Mouse (Mus musculus) adrenal gland, postnatal 14 days (tissue): Measurements from ENCODE around the gene Abhd12b. TPM values are rescaled to one million over a fixed set of nuclear protein-coding genes. Genes with fewer than 3 reads are reported as not detected.

Source experiments
- DNase-seq: peaks from one replicate; pipeline ENCODE4 v3.0.0; 2021; ENCODE audit warnings: mixed read lengths
- long read RNA-seq, 2 experiments: library from polyadenylated mRNA; stranded (forward); transcript quantifications; one replicate each; pipeline ENCODE4 v2.0.0; 2021
- total RNA-seq: library from RNA; stranded (reverse); gene quantifications from 2 replicates; pipeline ENCODE4 v1.2.3, GENCODE M21; 2021

The Abhd12b gene
- not detected in 2 replicates for total RNA-seq
- long read RNA-seq, experiment 1, result 0 reads
- long read RNA-seq, experiment 2, result 0 reads

DNA sequence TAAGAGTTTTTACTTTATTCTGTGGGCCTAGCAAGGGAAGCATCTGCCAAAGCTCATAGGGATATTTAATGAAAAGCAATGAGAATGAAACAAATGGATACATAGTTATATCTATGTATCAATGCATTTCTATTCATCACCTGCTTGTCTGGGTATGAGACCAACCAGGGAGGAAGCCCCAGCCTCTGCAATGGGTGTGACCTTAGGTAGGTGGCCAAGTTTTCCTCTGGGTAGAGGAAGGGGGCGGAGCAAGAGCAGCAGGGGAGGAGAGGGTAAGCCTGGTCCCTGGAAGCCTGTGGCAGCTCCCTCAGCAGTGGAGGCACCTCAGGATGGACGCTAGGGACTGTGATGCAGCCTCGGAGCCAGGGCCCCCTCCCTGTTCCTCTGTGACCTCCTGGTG is at the start of gene Abhd12b:
Abhd12b (plus strand) TSS at position 301 of the 400 bp plus-strand sequence.
- DNase-seq, result no peak

DNA sequence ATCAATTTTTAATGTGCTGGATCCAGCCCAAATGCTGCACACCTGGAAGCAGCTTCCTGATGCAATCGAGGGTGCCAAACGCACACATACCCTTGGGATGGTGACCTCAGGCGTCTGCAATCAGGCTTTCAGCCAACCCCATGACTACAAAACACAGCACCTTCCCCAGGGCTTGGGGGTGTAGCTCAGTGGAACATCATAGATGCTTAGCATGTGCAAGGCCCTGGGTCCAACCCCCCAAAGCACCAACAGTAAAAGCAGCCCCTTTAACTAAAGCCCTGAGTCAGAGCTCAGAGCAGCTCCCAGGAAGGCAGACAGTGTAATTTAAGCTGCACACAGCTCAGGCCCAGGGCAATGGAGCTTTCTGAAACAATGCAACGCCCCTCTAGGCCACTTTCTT is 49.7 kb upstream of the Abhd12b start:
- DNase-seq, result no peak

- DNase-seq, result no peak
These were observed 49.0 kb upstream of the Abhd12b start for GRCm38 (mm10) chr12:70104776-70105420.

DNA sequence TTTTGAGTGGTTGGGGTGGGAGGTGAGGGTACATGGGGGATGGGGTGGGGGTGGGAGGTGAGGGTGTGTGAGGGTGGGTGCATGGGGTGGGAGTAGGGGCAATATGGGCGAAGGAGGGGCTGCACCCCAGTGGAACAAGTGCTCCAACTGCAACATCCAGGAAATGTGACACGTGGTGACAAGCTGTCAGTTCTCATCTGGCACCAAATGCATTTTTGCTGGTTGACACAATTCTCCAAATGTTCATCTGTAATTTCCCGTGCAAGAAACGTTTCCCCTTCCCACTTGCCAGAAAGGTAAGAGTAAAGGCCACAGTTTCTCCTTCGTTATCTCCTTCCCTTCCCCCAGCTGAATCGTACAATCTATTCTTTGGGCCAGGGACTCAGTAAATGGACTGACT is 48.1 kb upstream of the Abhd12b start:
- no peak for DNase-seq

GRCm38 (mm10) chr12:70106508-70106907 is 47.4 kb upstream of the Abhd12b start:
- no peak for DNase-seq

DNA sequence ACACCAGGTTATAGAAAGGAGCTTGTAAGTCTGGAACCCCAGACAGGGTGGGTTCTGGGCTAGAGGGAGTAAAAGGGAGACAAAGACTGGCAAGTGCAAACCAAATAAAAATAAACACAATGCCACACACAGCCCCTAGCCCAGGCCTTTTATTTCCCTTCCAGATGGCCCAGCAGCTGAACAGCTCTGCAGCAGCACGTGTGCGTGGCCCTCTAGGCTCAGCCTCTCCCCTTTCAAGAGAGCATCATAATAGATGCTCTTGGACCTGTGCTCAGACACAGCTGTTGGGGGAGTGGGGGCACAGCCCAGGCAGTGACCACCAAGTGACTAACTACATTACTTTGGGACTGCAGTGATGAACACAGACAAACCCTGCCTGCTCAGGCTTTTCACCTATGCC is 45.8 kb upstream of the Abhd12b start:
- no peak for DNase-seq

GRCm38 (mm10) chr12:70109921-70110320 is 44.0 kb upstream of the Abhd12b start:
- peak; percentile 56 for DNase-seq

- DNase-seq, result no peak
These were observed 43.4 kb upstream of the Abhd12b start for GRCm38 (mm10) chr12:70110375-70111116.

DNA sequence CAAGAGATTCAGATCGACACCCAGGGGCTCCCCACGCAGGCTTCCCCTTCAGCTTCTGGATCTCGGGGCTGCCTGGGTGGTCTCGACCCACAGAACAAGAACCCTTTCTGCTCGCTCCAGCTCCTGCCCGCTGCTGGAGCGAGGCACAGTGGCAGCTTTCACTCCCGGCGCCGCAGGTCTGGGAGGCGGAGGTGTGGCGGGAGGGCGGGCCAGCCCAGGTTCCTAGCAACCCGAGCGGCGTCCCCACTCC is 42.9 kb upstream of the Abhd12b start:
- peak; percentile 64 for DNase-seq

GRCm38 (mm10) chr12:70111367-70112089 is 42.4 kb upstream of the Abhd12b start:
- peak; percentile 90 for DNase-seq

GRCm38 (mm10) chr12:70112090-70112383 is 41.9 kb upstream of the Abhd12b start:
- DNase-seq, result no peak

- no peak for DNase-seq
These were observed 40.6 kb upstream of the Abhd12b start, which contains the start of gene Nin for GRCm38 (mm10) chr12:70113351-70113750. Gene Nin, minus strand, starts transcription at chr12:70113717.

- peak; percentile 64 for DNase-seq
These were observed 36.8 kb upstream of the Abhd12b start for GRCm38 (mm10) chr12:70117146-70117545.

- no peak for DNase-seq
These were observed 35.1 kb upstream of the Abhd12b start for GRCm38 (mm10) chr12:70118721-70119345.

DNA sequence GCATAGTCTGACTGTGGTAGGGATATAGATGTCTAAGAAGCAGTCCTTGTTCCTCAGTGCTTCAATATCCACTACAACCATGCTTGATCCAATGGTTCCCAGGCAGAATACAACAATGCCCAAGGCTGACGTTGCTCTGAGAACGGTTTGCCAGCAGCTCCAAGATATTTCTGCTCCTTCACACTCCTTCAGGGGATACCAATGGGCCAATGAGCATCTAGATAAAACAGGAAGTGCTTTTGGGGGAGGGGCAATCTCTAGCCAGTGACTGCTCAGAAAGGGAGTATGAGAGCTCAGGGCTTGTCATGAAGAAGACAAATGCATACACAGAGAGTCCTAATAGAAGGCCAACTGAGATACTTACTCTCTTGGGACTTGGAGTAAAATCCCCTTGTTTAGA is 34.4 kb upstream of the Abhd12b start:
- no peak for DNase-seq

DNA sequence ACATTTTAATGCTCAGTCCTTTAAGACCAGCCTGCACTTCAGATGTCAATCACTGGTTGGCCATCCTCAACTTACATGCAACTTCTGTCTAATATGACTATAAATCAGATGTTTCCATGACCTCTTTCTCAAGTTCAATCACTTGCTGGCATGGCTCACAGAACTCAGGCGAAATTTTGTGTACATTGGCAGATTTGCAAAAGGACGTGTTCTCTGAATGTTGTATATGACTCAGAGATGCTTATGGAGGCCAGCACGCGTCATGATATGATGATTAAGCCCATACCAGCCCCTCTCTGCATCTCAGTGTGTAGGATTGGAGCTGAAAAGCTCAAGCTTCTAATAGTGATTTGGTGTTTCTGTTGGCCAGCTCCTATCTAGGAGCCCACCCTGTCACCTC is 27.3 kb upstream of the Abhd12b start:
- no peak for DNase-seq

DNA sequence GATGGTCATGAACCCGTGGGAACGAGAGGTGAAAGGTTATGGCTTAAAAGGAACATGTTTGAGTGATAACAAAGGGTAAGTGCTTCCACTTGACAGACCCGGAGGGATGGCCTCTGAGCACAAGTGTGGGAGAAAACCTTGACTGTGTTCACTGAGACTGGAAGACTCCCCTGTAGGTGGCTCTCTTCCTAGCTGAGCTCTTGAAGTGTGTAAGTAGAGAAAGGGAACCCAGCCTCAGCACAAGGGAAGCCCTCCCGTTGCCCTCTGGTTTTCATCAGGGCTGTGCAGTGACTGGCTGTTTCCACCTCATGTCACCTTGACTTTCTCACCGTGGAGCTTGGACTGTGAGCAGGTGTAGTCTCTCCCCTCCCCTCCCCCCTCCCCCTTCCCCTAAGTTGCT is 24.8 kb upstream of the Abhd12b start:
- DNase-seq, result no peak

- no peak for DNase-seq
These were observed 22.8 kb upstream of the Abhd12b start for GRCm38 (mm10) chr12:70131042-70131675.

- DNase-seq, result no peak
These were observed 19.2 kb upstream of the Abhd12b start for GRCm38 (mm10) chr12:70134627-70135235.

DNA sequence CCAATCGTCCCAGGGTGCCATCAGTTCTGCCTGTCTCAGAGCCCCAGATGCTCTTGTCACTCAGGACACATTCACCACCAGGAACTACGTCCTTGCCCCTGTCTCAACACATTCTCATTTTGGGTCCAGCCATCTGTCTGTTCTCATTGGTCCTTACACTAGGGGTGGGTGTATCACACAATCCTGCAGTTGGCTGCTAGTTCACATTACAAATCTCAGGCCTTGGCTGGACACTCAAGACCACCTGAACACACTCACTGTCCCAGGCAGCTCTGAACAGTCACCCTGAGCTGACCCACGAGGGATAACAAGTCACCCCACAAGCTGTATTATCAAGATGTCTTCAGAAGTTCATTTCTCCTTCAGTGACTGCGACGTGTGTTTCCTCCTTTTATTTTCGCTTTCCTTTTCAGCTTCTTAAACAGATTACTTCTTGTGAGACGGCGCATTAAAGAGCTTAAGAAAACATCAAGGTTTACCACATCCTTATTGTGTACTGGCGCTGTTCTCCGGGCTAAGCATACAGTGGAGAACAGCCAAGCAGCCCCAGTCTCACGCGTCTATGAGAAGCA is 17.7 kb upstream of the Abhd12b start:
- no peak for DNase-seq

- DNase-seq, result no peak
These were observed 16.8 kb upstream of the Abhd12b start for GRCm38 (mm10) chr12:70137095-70137494.

DNA sequence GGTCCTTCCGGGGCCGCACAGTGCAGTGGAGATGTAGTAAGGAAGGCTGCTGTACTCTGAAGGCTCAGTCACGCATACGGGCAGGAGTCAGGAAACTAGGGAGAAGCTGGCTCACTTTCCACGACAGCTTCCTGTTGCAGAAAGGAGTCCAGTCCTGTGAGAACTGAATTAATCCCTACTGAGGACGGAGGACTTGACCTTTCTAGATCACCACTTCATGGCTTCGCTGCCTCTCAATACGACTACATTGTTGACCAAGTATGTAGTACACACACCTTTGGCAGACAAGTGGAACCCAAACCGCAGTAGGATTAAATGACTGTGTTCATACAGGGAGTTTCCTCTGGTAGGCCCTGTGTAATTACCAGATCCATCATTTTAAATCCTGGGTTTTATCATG is 16.3 kb upstream of the Abhd12b start:
- DNase-seq, result no peak
